Mouse (Mus musculus): ENCODE data around the gene Prss27.

- TF ChIP-seq POLR2A (IDR thresholded peaks at IDR 0.05; ENCODE audit: insufficient read depth, low read depth, low read length) (no peak), CTCF (IDR thresholded peaks at IDR 0.05) (no peak), EP300 (IDR thresholded peaks at IDR 0.05; ENCODE audit: insufficient read depth, low read depth, low read length) (no peak)
Observed at GRCm38 (mm10) chr17:23989802-23990201, 48.1 kb upstream of the Prss27 start.

Data from heart, adult 2 months (tissue).